Mouse (Mus musculus) 3134 (cell line): ENCODE measurements at regions not wholly inside any gene's neighbourhood (a gene's known extent, or its start where the extent isn't known, plus 50 kb on each side); places are given as distances from the start of the nearest gene placed in this dataset.
"Not testable (repeated sequence)": the region's sequence is repeated elsewhere in the genome, so short reads cannot be mapped to it uniquely, and the experiment has no call there.

ENCODE experiments used
- DNase-seq: peaks from one replicate; pipeline ENCODE4 v3.0.0-alpha.2; 2011; ENCODE audit warnings: low spot score; ENCODE audit not compliant: insufficient read length; ENCODE audit errors: extremely low read depth

- no peak for DNase-seq
Observed at GRCm38 (mm10) chr1:113932492-113932891, 1752.1 kb upstream of the Cntnap5a start.

GRCm38 (mm10) chr1:113958016-113958751 is 1726.4 kb upstream of the Cntnap5a start:
- no peak for DNase-seq

DNA sequence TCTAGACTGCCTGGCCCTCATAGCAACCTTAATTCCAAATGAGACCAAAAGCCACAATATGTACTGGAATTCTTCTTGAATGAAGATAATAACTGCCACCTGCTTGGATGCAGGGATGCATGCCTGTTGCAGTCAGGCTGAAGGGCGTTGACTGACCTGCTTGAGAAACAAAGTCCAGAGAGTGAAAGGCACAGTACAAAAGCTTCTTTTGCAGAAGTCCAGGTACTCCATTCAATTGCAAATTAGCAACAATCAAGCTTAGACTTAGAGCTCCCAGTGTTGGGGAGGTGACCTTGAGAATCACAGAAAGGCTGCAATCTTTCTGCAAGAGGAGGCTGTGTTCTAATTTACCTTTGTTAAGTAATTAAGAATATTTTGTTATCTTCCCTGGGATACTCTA is 1725.3 kb upstream of the Cntnap5a start:
- DNase-seq: not testable (repeated sequence)

DNA sequence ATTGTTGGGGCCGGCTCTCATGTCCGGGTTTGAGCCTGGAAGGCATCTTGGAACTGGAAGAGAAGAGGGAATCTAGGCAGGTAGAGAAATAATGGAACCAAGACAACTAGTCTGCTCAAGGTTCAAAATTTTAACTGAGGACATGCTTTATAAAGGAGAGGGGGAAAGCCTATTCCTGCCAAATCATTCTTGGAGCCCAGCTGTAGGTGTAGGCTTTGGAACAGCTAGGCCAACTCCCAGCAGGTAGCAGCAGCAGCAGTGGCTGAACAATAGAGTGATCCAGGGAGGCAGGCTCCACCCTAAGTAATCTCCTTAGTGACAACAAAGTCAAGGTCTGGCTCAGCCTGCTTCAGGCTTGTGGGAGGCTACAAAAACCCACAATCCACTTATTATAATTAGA is 1720.6 kb upstream of the Cntnap5a start:
- DNase-seq: not testable (repeated sequence)

DNA sequence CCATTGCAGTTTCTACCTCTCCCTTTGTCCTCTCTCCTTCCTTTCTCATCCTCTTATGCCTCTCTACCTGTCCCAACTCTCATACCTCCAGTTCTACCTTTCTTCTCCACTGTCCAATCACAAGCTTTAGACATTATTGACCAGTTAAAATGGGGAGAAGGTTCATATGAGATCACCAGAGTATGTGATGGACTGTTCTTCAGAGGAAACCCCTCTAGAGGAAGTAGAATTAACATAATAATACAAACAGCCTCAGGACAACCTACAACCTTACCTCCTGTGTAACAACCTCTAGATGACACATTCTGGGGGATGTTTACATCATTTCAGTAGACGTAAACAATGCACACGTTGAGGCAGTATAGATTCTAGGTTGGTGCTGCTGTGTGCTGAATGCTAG is 1720.1 kb upstream of the Cntnap5a start:
- no peak for DNase-seq

DNA sequence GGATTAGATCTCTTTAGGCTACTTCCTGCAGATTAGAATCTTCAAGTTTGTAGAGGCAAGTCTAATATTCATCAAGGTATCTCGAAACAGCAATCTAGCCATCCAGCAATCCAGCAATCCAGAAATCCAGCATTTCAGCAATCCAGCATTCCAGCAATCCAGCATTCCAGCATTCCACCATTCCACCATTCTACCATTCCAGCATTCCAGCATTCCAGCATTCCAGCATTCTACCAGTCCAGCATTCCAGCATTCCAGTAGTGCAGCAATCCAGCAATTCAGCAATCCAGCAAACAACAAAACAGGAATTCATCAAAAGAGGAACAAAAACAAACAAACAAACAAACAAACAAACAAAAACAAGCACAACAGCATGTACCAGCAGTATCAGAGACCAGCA is 1713.9 kb upstream of the Cntnap5a start:
- DNase-seq: no peak

DNA sequence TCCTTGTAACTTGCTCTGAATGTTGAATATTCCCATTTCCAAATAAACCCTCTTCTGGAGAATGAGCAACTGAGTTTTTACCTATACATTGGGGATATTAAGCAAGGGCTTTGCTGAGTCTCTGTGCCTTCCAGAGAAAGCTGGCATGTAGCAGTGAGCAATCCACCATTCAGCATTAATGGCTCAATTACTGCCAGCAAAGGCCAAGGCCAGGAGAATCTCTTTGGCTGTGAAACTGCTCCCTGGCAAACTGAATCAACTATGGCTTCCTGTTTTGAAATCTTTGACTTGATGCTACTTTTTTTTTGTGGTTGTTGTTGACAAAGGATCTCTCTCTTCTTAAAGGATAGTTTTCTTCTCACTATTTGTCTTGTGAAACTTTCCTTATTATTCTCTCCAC is 1704.4 kb upstream of the Cntnap5a start:
- DNase-seq: no peak

DNA sequence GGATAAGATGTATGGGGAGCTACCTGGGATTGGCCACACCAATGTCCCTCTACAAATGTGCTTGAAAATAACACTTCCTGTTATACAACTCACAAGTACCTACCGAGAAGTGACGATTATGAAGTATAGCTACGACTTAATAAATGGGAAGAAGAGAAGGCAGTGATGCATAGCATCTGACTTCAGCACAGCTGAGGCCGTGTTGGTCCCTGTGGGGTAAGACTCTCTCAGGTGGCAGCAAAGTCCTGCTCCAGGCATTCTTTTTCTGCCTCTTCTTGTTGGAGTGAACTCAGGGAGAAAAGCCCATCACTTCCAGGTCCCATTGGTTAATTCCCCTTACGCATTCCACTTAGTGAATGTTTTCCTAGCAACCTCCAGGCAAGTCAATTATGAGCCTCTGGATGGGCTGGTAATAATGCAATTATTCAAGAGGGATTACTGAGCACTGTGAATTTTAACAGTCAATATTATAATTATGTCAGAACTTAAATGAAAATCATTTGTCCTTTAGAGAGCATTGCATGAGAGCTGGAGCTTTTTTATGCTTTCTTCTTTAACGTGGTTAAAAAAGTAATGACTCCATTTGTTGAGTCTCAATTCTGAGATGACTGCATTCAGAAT is 1694.8 kb upstream of the Cntnap5a start:
- no peak for DNase-seq

- no peak for DNase-seq
Observed at GRCm38 (mm10) chr1:113992488-113992887, 1692.1 kb upstream of the Cntnap5a start.

GRCm38 (mm10) chr1:114037877-114038276 is 1646.7 kb upstream of the Cntnap5a start:
- no peak for DNase-seq

DNA sequence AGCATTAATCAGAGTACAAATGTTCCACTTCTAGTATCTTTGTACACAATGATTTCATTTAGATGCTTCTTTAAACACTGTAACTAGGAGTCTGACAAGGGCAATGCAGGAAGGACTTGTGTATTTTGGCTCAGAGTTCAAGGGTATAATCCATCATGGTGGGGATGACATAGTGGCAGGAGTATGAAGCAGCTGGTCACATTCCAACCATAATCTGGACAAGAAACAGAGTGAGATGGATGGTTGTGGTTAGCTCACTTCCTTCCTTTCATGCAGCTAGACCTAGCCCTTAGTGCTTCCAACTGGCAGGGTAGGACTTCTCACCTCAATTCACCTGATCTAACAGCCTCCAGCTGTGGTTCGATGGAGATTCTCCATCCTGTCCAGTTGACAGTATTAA is 1645.2 kb upstream of the Cntnap5a start:
- DNase-seq: peak; percentile 75

DNA sequence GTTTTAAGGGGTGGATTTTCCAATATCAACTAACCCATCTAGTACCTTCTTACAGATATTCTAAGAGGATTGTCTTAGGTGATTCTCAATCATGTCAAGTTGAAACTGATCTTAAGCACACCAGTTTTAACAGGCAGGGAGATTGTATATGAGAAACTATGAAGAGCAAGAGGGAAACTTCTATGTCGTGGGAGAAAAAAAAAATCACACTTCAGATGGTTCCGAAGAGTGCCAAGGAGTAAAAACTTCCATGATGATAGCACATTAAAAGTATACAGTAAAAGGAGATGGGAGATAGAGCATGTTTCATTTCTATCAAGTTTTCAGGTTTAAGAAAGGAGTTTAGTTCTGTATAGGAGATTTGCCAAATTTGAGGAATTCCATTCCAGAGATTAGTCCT is 1621.5 kb upstream of the Cntnap5a start:
- no peak for DNase-seq

GRCm38 (mm10) chr1:114074506-114074905 is 1610.0 kb upstream of the Cntnap5a start:
- DNase-seq: no peak
